Mouse (Mus musculus) embryonic fibroblast, embryonic 13.5 days (primary cell): ENCODE results near the gene Tln1.

Experiments
- CTCF ChIP-seq: IDR thresholded peaks from 2 replicates; pipeline ENCODE4 v1.5.1; 2011; ENCODE audit warnings: mild to moderate bottlenecking, control low read depth, low read length, moderate library complexity, borderline replicate concordance; ENCODE audit not compliant: insufficient read depth
- POLR2A ChIP-seq: IDR thresholded peaks from 2 replicates; pipeline ENCODE4 v1.6.1; 2011; ENCODE audit warnings: low read depth, mild to moderate bottlenecking, control low read depth, low read length, moderate library complexity

- no peak for TF ChIP-seq CTCF
- TF ChIP-seq POLR2A: no peak
These were observed 14.9 kb upstream of the Tln1 start for GRCm38 (mm10) chr4:43577237-43577881.
